Mouse (Mus musculus) ZHBTc4 (cell line): ENCODE measurements at regions not wholly inside any gene's neighbourhood (a gene's known extent, or its start where the extent isn't known, plus 50 kb on each side); places are given as distances from the start of the nearest gene placed in this dataset.
"Not testable (repeated sequence)": the region's sequence is repeated elsewhere in the genome, so short reads cannot be mapped to it uniquely, and the experiment has no call there.

ENCODE experiments used
- DNase-seq: peaks from one replicate; pipeline ENCODE4 v3.0.0-alpha.2; 2011; ENCODE audit warnings: low read depth, low spot score

GRCm38 (mm10) chr13:102023624-102024023 is 255.6 kb upstream of the Pik3r1 start:
- DNase-seq, result no peak

- no peak for DNase-seq
Measured at GRCm38 (mm10) chr13:102025138-102025537, 257.1 kb upstream of the Pik3r1 start.

- DNase-seq, result not testable (repeated sequence)
Measured at GRCm38 (mm10) chr13:102025547-102025946, 257.5 kb upstream of the Pik3r1 start.

- DNase-seq, result no peak
Measured at GRCm38 (mm10) chr13:102031416-102031815, 263.4 kb upstream of the Pik3r1 start.

- no peak for DNase-seq
Measured at GRCm38 (mm10) chr13:102034484-102034883, 266.5 kb upstream of the Pik3r1 start.

GRCm38 (mm10) chr13:102036001-102036400 is 268.0 kb upstream of the Pik3r1 start:
- no peak for DNase-seq

- no peak for DNase-seq
Measured at GRCm38 (mm10) chr13:102036819-102037624, 269.0 kb upstream of the Pik3r1 start.

GRCm38 (mm10) chr13:102060213-102060612 is 292.2 kb upstream of the Pik3r1 start:
- no peak for DNase-seq

- DNase-seq, result no peak
Measured at GRCm38 (mm10) chr13:102064590-102065273, 296.7 kb upstream of the Pik3r1 start.

GRCm38 (mm10) chr13:102065274-102065640 is 297.2 kb upstream of the Pik3r1 start:
- no peak for DNase-seq

- DNase-seq, result no peak
Measured at GRCm38 (mm10) chr13:102065796-102066195, 297.8 kb upstream of the Pik3r1 start.

GRCm38 (mm10) chr13:102070740-102071139 is 302.7 kb upstream of the Pik3r1 start:
- DNase-seq, result no peak

- DNase-seq, result no peak
Measured at GRCm38 (mm10) chr13:102072366-102072765, 304.3 kb upstream of the Pik3r1 start.

- no peak for DNase-seq
Measured at GRCm38 (mm10) chr13:102087766-102088165, 319.7 kb upstream of the Pik3r1 start.

- no peak for DNase-seq
Measured at GRCm38 (mm10) chr13:102089551-102089950, 321.5 kb upstream of the Pik3r1 start.

- DNase-seq, result no peak
Measured at GRCm38 (mm10) chr13:102094193-102094592, 326.2 kb upstream of the Pik3r1 start.

GRCm38 (mm10) chr13:102103161-102103560 is 335.1 kb upstream of the Pik3r1 start:
- no peak for DNase-seq

- peak; percentile 85 for DNase-seq
Measured at GRCm38 (mm10) chr13:102106188-102106587, 338.2 kb upstream of the Pik3r1 start.

- DNase-seq, result no peak
Measured at GRCm38 (mm10) chr13:102108204-102108603, 340.2 kb upstream of the Pik3r1 start.

GRCm38 (mm10) chr13:102108916-102109315 is 340.9 kb upstream of the Pik3r1 start:
- no peak for DNase-seq

- DNase-seq, result peak; percentile 78
Measured at GRCm38 (mm10) chr13:102113941-102114340, 345.9 kb upstream of the Pik3r1 start.

- DNase-seq, result no peak
Measured at GRCm38 (mm10) chr13:102122341-102122740, 354.3 kb upstream of the Pik3r1 start.

- no peak for DNase-seq
Measured at GRCm38 (mm10) chr13:102127933-102128430, 360.0 kb upstream of the Pik3r1 start.
